Mouse (Mus musculus): ENCODE results near the gene Mrvi1. TPM values are rescaled to one million over a fixed set of nuclear protein-coding genes. Genes with fewer than 3 reads are reported as not detected.

Mrvi1 gene
- polyA plus RNA-seq, 1 experiment from 2014 or later = 1.4 TPM

DNA sequence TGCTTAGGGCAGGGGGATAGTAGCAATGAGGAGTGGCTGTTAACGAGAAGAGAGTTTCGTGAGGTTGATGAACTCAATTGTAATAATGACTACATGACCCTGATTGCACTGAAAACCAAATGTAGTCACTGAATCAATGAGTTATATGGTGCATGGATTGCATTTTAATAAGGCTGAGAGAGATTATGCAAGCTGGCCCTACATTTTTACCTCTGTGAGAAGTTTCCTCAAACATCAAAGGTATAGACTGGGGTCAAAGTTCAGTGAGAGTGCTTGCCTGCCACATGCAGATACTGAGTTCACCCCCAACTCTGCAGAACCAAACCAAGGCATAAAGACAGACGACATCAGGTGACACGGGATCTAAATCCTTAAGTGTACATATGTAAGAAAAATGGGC is 14.9 kb downstream of the Mrvi1 start:
- WGBS = 85% methylated on average over 4 of the region's 4 CpGs
- no peaks in the 10 kb centered on the region for H3K4me1 ChIP-seq (ENCODE audit: control insufficient read depth, insufficient read depth, low read length)
- H3K27me3 ChIP-seq (ENCODE audit: control insufficient read depth, insufficient read depth, low read length) = no peaks in the 10 kb centered on the region
- ATAC-seq (ENCODE audit: insufficient number of reproducible peaks, low FRiP score, low TSS enrichment, low read depth) (no peak), DNase-seq (ENCODE audit: low spot score) (no peak)
- no peaks in the 10 kb centered on the region for H3K36me3 ChIP-seq (ENCODE audit: control insufficient read depth, insufficient read depth, low read length)
- no peak overlapping the region for H3K9ac ChIP-seq (ENCODE audit: low read length)
- no peak overlapping the region for H3K4me2 ChIP-seq (ENCODE audit: low read depth, severe bottlenecking)
- no peak overlapping the region for H3K4me3 ChIP-seq (ENCODE audit: low read depth, low read length)
- no peak overlapping the region for H3K27ac ChIP-seq (replicated peaks; ENCODE audit: low read depth, low read length)
- H3K9me3 ChIP-seq (ENCODE audit: control insufficient read depth, low read length) = no peaks in the 10 kb centered on the region

DNA sequence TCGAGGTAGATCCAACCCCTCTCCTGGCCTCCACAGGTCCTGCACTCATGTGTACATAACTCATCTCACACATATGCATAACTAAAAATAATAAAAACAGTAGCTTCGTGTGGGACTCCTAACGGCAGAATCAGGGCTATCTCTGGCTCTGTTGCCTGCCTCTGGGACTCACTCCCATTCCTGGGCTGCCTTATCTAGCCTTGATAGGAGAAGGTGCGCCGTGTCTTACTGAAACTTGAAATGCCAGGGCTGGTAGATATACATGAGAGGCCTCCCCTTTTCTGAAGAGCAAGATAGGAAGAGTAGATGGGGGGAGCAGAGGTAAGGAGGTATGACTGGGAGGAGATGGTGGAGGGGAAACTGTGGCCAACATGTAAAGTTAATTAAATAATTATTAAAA is 15.4 kb downstream of the Mrvi1 start:
- DNase-seq (ENCODE audit: low spot score) = no peak
- no peak for ATAC-seq (ENCODE audit: insufficient number of reproducible peaks, low FRiP score, low TSS enrichment, low read depth)
- 91% methylated on average over 5 of the region's 5 CpGs for WGBS

DNA sequence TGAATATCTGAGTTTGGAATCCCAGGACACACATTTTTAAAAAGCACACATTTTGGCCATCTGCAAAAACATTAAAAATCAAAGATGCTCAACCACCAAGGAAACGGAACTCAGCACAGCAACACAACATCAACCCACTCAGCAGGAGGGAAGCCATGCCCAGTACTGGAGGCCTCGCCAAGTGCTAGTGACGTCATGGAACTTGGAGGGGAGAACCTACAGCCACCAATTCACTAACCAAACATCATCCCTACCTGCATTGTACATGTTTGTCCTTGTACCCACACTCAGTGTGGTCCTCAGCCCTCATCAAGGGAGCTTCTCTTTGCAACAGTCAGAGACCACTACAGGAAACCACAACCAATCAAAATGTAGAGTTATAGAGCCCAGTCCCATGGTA is 16.9 kb downstream of the Mrvi1 start:
- Histone ChIP-seq H3K27ac (replicated peaks; ENCODE audit: low read depth, low read length) (no peak overlapping the region), H3K9ac (ENCODE audit: low read length) (no peak overlapping the region), H3K36me3 (ENCODE audit: control insufficient read depth, insufficient read depth, low read length) (no peaks in the 10 kb centered on the region), H3K27me3 (ENCODE audit: control insufficient read depth, insufficient read depth, low read length) (no peaks in the 10 kb centered on the region), H3K9me3 (ENCODE audit: control insufficient read depth, low read length) (no peaks in the 10 kb centered on the region), H3K4me3 (ENCODE audit: low read depth, low read length) (no peak overlapping the region), H3K4me2 (ENCODE audit: low read depth, severe bottlenecking) (no peak overlapping the region), H3K4me1 (ENCODE audit: control insufficient read depth, insufficient read depth, low read length) (no peaks in the 10 kb centered on the region)
- 81% methylated on average over 3 of the region's 3 CpGs for WGBS
- DNase-seq (ENCODE audit: low spot score) = no peak
- no peak for ATAC-seq (ENCODE audit: insufficient number of reproducible peaks, low FRiP score, low TSS enrichment, low read depth)

More for the DNA sequence above, 15.4 kb downstream of the Mrvi1 start:
- no peak overlapping the region for H3K4me3 ChIP-seq (ENCODE audit: low read depth, low read length)
- no peak overlapping the region for H3K27ac ChIP-seq (replicated peaks; ENCODE audit: low read depth, low read length)
- no peaks in the 10 kb centered on the region for H3K27me3 ChIP-seq (ENCODE audit: control insufficient read depth, insufficient read depth, low read length)
- H3K9me3 ChIP-seq (ENCODE audit: control insufficient read depth, low read length) = no peaks in the 10 kb centered on the region
- H3K4me1 ChIP-seq (ENCODE audit: control insufficient read depth, insufficient read depth, low read length) = no peaks in the 10 kb centered on the region
- no peak overlapping the region for H3K4me2 ChIP-seq (ENCODE audit: low read depth, severe bottlenecking)
- H3K9ac ChIP-seq (ENCODE audit: low read length) = no peak overlapping the region
- no peaks in the 10 kb centered on the region for H3K36me3 ChIP-seq (ENCODE audit: control insufficient read depth, insufficient read depth, low read length)

DNA sequence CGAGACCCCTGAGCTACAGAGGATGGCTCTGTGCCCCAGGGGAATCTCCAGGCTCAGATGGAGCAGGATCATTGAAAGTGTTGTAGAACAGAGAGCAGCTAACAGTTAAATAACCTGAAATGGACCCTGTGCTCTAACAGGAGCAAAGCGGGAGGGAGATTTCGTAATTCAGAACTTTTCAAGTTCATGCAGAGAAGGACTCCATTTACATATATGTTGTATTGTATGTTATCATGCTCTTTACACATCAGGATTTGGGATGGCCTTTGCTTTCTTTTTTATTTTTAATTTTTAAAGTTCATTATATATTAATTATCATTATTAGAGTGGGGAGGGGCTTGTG is 18.6 kb downstream of the Mrvi1 start:
- WGBS = 76% methylated on average over 3 of the region's 3 CpGs
- Histone ChIP-seq H3K4me2 (ENCODE audit: low read depth, severe bottlenecking) (no peak overlapping the region), H3K27me3 (ENCODE audit: control insufficient read depth, insufficient read depth, low read length) (no peaks in the 10 kb centered on the region), H3K4me3 (ENCODE audit: low read depth, low read length) (no peak overlapping the region), H3K4me1 (ENCODE audit: control insufficient read depth, insufficient read depth, low read length) (no peaks in the 10 kb centered on the region), H3K9me3 (ENCODE audit: control insufficient read depth, low read length) (no peaks in the 10 kb centered on the region), H3K27ac (replicated peaks; ENCODE audit: low read depth, low read length) (no peak overlapping the region), H3K36me3 (ENCODE audit: control insufficient read depth, insufficient read depth, low read length) (no peaks in the 10 kb centered on the region), H3K9ac (ENCODE audit: low read length) (no peak overlapping the region)
- DNase-seq (ENCODE audit: low spot score) (no peak), ATAC-seq (ENCODE audit: insufficient number of reproducible peaks, low FRiP score, low TSS enrichment, low read depth) (no peak)

DNA sequence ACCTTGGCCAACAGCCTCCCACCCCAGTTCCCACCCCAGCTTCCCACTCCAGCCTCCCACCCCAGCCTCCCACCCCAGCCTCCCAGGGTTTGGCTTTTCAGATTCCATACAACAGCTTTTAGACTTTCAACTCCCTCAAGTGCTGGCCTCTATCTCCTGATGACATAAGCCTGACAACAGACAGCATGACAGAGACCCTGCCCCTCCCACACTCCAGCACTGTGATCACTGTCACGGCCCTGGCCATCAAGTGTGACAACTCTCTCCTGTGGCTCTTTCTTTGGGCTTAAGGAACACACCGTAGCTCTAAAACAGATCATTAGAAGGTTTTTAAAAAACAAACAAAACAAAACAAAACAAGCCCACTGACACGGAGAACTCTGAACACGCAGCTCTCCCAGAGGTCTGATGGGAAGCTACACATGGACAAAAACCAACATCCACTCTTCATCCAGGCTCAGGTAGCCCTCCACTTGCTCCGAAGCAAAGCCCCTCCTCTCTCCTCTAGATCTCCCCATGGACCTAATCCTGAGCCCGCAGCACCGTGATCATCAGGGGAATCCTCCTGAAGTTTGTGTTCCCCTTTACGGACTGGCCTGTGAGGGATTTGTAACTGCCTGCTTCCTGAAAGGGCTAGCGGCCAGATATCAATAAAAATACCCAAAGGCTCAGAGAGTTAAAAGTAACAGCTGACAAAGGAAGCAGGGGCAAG is 19.2 kb downstream of the Mrvi1 start:
- no peak for ATAC-seq (ENCODE audit: insufficient number of reproducible peaks, low FRiP score, low TSS enrichment, low read depth)
- Histone ChIP-seq H3K9me3 (ENCODE audit: control insufficient read depth, low read length) (no peaks in the 10 kb centered on the region), H3K27me3 (ENCODE audit: control insufficient read depth, insufficient read depth, low read length) (no peaks in the 10 kb centered on the region), H3K9ac (ENCODE audit: low read length) (no peak overlapping the region), H3K36me3 (ENCODE audit: control insufficient read depth, insufficient read depth, low read length) (no peaks in the 10 kb centered on the region), H3K4me2 (ENCODE audit: low read depth, severe bottlenecking) (no peak overlapping the region), H3K27ac (replicated peaks; ENCODE audit: low read depth, low read length) (no peak overlapping the region), H3K4me3 (ENCODE audit: low read depth, low read length) (no peak overlapping the region), H3K4me1 (ENCODE audit: control insufficient read depth, insufficient read depth, low read length) (no peaks in the 10 kb centered on the region)
- WGBS = 65% methylated on average over 9 of the region's 9 CpGs
- no peak for DNase-seq (ENCODE audit: low spot score)

DNA sequence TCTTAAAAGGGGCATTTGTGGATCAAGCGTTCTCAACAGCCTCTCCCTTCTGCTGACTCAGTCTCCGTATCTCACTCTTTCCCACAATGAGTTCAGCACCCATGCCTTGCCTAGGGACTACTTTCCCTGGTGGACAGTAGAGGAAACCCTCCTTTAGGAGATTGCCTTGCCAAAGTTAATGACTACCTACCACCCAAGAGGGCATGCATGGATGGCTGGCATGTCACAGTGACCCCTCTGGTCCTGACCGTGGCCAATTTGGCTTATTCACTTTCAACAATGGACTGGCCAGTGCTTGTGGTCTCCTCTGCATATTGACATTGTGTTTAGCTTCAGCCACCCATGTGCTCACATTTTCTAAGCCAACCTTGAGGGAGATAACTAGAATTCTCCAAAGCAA is 19.8 kb downstream of the Mrvi1 start:
- no peak for ATAC-seq (ENCODE audit: insufficient number of reproducible peaks, low FRiP score, low TSS enrichment, low read depth)
- Histone ChIP-seq H3K4me3 (ENCODE audit: low read depth, low read length) (no peak overlapping the region), H3K27me3 (ENCODE audit: control insufficient read depth, insufficient read depth, low read length) (no peaks in the 10 kb centered on the region), H3K4me1 (ENCODE audit: control insufficient read depth, insufficient read depth, low read length) (no peaks in the 10 kb centered on the region), H3K9me3 (ENCODE audit: control insufficient read depth, low read length) (no peaks in the 10 kb centered on the region), H3K9ac (ENCODE audit: low read length) (no peak overlapping the region), H3K36me3 (ENCODE audit: control insufficient read depth, insufficient read depth, low read length) (no peaks in the 10 kb centered on the region), H3K27ac (replicated peaks; ENCODE audit: low read depth, low read length) (no peak overlapping the region), H3K4me2 (ENCODE audit: low read depth, severe bottlenecking) (no peak overlapping the region)
- DNase-seq (ENCODE audit: low spot score) = no peak
- WGBS = 94% methylated on average over 3 of the region's 3 CpGs

DNA sequence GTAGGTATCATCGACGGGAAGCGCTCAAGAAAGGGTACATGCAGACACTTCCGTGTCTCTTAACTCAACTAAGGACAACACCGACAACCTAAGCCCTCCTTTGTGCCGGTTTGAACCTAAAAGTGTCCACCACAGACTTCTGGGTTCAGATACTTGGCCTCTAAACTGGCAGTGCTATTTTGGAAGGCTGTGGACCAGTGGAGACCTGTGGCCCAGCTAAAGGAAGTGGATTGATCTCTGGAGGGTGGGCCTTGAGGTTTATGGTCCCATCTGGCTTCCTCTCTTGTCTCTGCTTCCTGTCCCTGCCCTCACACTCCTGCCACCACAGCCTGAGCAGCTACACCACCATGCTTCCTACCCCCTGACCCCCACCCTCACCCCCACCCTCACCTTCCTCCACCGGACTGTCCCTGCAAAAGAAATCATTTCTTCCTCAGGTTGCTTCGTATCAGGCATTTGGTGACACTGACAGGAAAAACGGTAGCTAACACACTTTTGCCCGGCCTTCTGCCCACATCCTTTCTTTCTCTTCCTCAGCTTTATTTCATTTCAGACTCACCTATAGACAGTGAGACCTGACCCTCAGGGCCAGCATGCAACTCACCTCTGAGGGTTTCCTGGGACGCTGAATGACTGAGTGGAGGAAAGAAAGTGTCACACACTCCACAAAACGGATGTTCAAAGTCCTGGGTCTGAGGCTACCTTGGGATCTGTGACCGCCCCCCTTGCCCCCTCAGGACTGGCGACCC is 25.7 kb downstream of the Mrvi1 start:
- no peak overlapping the region for H3K4me3 ChIP-seq (ENCODE audit: low read depth, low read length)
- H3K4me1 ChIP-seq (ENCODE audit: control insufficient read depth, insufficient read depth, low read length) = no peaks in the 10 kb centered on the region
- DNase-seq (ENCODE audit: low spot score) (no peak), ATAC-seq (ENCODE audit: insufficient number of reproducible peaks, low FRiP score, low TSS enrichment, low read depth) (no peak)
- no peak overlapping the region for H3K27ac ChIP-seq (replicated peaks; ENCODE audit: low read depth, low read length)
- H3K36me3 ChIP-seq (ENCODE audit: control insufficient read depth, insufficient read depth, low read length) = no peaks in the 10 kb centered on the region
- 87% methylated on average over 14 of the region's 14 CpGs for WGBS
- no peak overlapping the region for H3K9ac ChIP-seq (ENCODE audit: low read length)
- no peaks in the 10 kb centered on the region for H3K27me3 ChIP-seq (ENCODE audit: control insufficient read depth, insufficient read depth, low read length)
- no peak overlapping the region for H3K4me2 ChIP-seq (ENCODE audit: low read depth, severe bottlenecking)
- no peaks in the 10 kb centered on the region for H3K9me3 ChIP-seq (ENCODE audit: control insufficient read depth, low read length)

DNA sequence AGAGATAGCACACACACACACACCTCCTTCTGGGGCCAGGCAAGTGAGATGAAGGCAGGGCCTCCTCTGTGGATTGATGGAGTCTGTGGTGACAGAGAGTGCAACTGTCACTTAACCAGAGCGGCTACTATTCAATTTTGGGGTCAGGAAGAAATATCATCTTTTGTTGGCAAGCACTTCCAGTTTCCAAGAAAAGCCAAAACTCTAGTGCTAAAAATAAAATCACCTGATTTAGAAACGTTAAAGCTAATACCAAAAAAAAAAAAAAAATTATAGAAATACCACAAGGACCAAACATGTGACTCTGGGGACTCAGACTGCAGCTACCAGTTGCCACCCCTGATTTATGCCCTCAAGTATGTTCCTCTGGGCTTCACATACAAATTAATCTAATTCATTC is 26.7 kb downstream of the Mrvi1 start:
- H3K9ac ChIP-seq (ENCODE audit: low read length) = no peak overlapping the region
- H3K36me3 ChIP-seq (ENCODE audit: control insufficient read depth, insufficient read depth, low read length) = no peaks in the 10 kb centered on the region
- H3K4me1 ChIP-seq (ENCODE audit: control insufficient read depth, insufficient read depth, low read length) = no peaks in the 10 kb centered on the region
- no peak for DNase-seq (ENCODE audit: low spot score)
- WGBS = 78% methylated on average over 2 of the region's 2 CpGs
- no peaks in the 10 kb centered on the region for H3K27me3 ChIP-seq (ENCODE audit: control insufficient read depth, insufficient read depth, low read length)
- no peak for ATAC-seq (ENCODE audit: insufficient number of reproducible peaks, low FRiP score, low TSS enrichment, low read depth)
- no peak overlapping the region for H3K4me2 ChIP-seq (ENCODE audit: low read depth, severe bottlenecking)
- H3K9me3 ChIP-seq (ENCODE audit: control insufficient read depth, low read length) = no peaks in the 10 kb centered on the region
- no peak overlapping the region for H3K4me3 ChIP-seq (ENCODE audit: low read depth, low read length)
- no peak overlapping the region for H3K27ac ChIP-seq (replicated peaks; ENCODE audit: low read depth, low read length)

Measured in limb, embryonic 11.5 days (tissue).